Mouse (Mus musculus) kidney, postnatal 14 days (tissue): Measurements from ENCODE around the gene Gps2.
"Not testable (repeated sequence)": the region's sequence is repeated elsewhere in the genome, so short reads cannot be mapped to it uniquely, and the experiment has no call there.

Experiments
- DNase-seq: peaks from one replicate; pipeline ENCODE4 v3.0.0; 2022; ENCODE audit warnings: mixed read lengths

Gene Gps2

GRCm38 (mm10) chr11:69917379-69917948 lies 3.8 kb downstream of the Gps2 start:
- DNase-seq, result no peak

- DNase-seq, result no peak
Observed at GRCm38 (mm10) chr11:69918118-69918517, 4.4 kb downstream of the Gps2 start.

GRCm38 (mm10) chr11:69919053-69919452 lies 5.4 kb downstream of the Gps2 start:
- no peak for DNase-seq

GRCm38 (mm10) chr11:69919661-69920265 lies 6.1 kb downstream of the Gps2 start:
- peak; percentile 86 for DNase-seq

GRCm38 (mm10) chr11:69920266-69921031 lies 6.8 kb downstream of the Gps2 start:
- peak; percentile 66 for DNase-seq

- DNase-seq, result peak; percentile 100
Observed at GRCm38 (mm10) chr11:69921114-69922011, 7.7 kb downstream of the Gps2 start, which contains the start of gene Eif5a. Gene Eif5a, minus strand, starts transcription at chr11:69921958.

GRCm38 (mm10) chr11:69922012-69922756 lies 8.5 kb downstream of the Gps2 start:
- no peak for DNase-seq

GRCm38 (mm10) chr11:69922796-69923195 lies 9.1 kb downstream of the Gps2 start:
- DNase-seq, result no peak

GRCm38 (mm10) chr11:69927501-69927900 lies 13.8 kb downstream of the Gps2 start:
- no peak for DNase-seq

- no peak for DNase-seq
Observed at GRCm38 (mm10) chr11:69929712-69930111, 16.0 kb downstream of the Gps2 start.

- DNase-seq, result not testable (repeated sequence)
Observed at GRCm38 (mm10) chr11:69930176-69930575, 16.5 kb downstream of the Gps2 start.

GRCm38 (mm10) chr11:69930967-69931537 lies 17.4 kb downstream of the Gps2 start:
- no peak for DNase-seq

- no peak for DNase-seq
Observed at GRCm38 (mm10) chr11:69931769-69932168, 18.1 kb downstream of the Gps2 start.

- no peak for DNase-seq
Observed at GRCm38 (mm10) chr11:69932254-69932653, 18.6 kb downstream of the Gps2 start.

GRCm38 (mm10) chr11:69933066-69933465 lies 19.4 kb downstream of the Gps2 start:
- DNase-seq, result no peak

- peak; percentile 91 for DNase-seq
Observed at GRCm38 (mm10) chr11:69934169-69934568, 20.5 kb downstream of the Gps2 start.

GRCm38 (mm10) chr11:69934681-69935080 lies 21.0 kb downstream of the Gps2 start:
- DNase-seq, result no peak

- DNase-seq, result peak; percentile 94
Observed at GRCm38 (mm10) chr11:69935137-69935879, 21.6 kb downstream of the Gps2 start, which contains the start of gene Ybx2. Gene Ybx2, plus strand, starts transcription at chr11:69935796.

GRCm38 (mm10) chr11:69936156-69936555 lies 22.5 kb downstream of the Gps2 start:
- DNase-seq, result peak; percentile 53

GRCm38 (mm10) chr11:69936714-69937347 lies 23.1 kb downstream of the Gps2 start:
- peak; percentile 47 for DNase-seq
